ENCODE assay signal across 11 mouse cellular contexts in genomic region chr8:103706084-103706483, GRCm38 (mm10).
DNase-seq lines count a peak whose midpoint lies in the region.
"Had no signal": no experiment of that assay in that cellular context is flagged by ENCODE, and none has a peak within 500 bp of the region (broad histone marks: within the 10 kb centered on the region; RNA-seq: fewer than 3 reads in every experiment).

No protein-coding gene starts in this region.

- intact Hi-C loops in heart, postnatal 25 days (cut with DNase I): no loop called here
- intact Hi-C loops in gastrocnemius, postnatal 36 days (cut with DNase I): no loop called here

- DNase-seq in heart, adult 18-20 months: peak; percentile 38 to 68
- DNase-seq in heart, postnatal 25 days (ENCODE audit: low spot score): no peak
- DNase-seq in lung, postnatal 36 days: peak; percentile 15
- no peak for DNase-seq in lung, postnatal 4 days
- DNase-seq in adrenal gland, postnatal 25 days: peak; percentile 21
- DNase-seq in heart, postnatal 4 days: peak; percentile 11
- no peak for DNase-seq in thymus, postnatal 10 days (ENCODE audit: low spot score in 2 of 2)
- no peak for DNase-seq in gastrocnemius, postnatal 36 days
- DNase-seq: cerebellum, postnatal 10 days; kidney, postnatal 4 days; retina, postnatal 1 day had no signal

Comparison
In these comparisons a context has a peak if more than half of its experiments do, and no peak if none do; other contexts are left out.
1. DNase-seq: peak in heart, adult 18-20 months (2 of 2), lung, postnatal 36 days (single experiment), adrenal gland, postnatal 25 days (single experiment) and heart, postnatal 4 days (single experiment); none in heart, postnatal 25 days (single experiment), lung, postnatal 4 days (0 of 2), thymus, postnatal 10 days (0 of 2) and gastrocnemius, postnatal 36 days (0 of 2).